Mouse (Mus musculus) embryonic facial prominence, embryonic 13.5 days (tissue): Measurements from ENCODE around the gene Medag. TPM values are rescaled to one million over a fixed set of nuclear protein-coding genes. Genes with fewer than 3 reads are reported as not detected.

Experiments
- ATAC-seq: fragments of 200-750 bp; cut with Nextera tagmentation; 2 replicates; pipeline ENCODE4 v1.8.0; 2017; ENCODE audit warnings: low read depth; ENCODE audit not compliant: insufficient number of reproducible peaks, insufficient read depth, low FRiP score, low TSS enrichment
- H3K27ac ChIP-seq: fragments of 300-500 bp; sonication (generic); 2 replicates; pipeline ENCODE4 v1.5.1; 2015; ENCODE audit warnings: moderate library complexity, mild to moderate bottlenecking, inconsistent platforms
- H3K27me3 ChIP-seq: fragments of 300-500 bp; sonication (generic); 2 replicates; pipeline ENCODE4 v1.6.1; 2015; ENCODE audit warnings: mild to moderate bottlenecking, inconsistent platforms
- H3K36me3 ChIP-seq: fragments of 300-500 bp; sonication (generic); 2 replicates; pipeline ENCODE4 v1.6.1; 2015; ENCODE audit warnings: mild to moderate bottlenecking, inconsistent platforms
- H3K4me1 ChIP-seq: fragments of 300-500 bp; sonication (generic); 2 replicates; pipeline ENCODE4 v1.6.1; 2015; ENCODE audit warnings: inconsistent platforms
- H3K4me2 ChIP-seq: fragments of 300-500 bp; sonication (generic); 2 replicates; pipeline ENCODE4 v1.6.1; 2015; ENCODE audit warnings: moderate library complexity, mild to moderate bottlenecking, inconsistent platforms
- H3K4me3 ChIP-seq: fragments of 300-500 bp; sonication (generic); 2 replicates; pipeline ENCODE4 v1.5.1; 2015; ENCODE audit warnings: mild to moderate bottlenecking, inconsistent platforms
- H3K9ac ChIP-seq: fragments of 300-500 bp; sonication (generic); 2 replicates; pipeline ENCODE4 v1.6.1; 2015; ENCODE audit warnings: mild to moderate bottlenecking, inconsistent platforms
- H3K9me3 ChIP-seq: fragments of 300-500 bp; sonication (generic); 2 replicates; pipeline ENCODE4 v1.6.1; 2016; ENCODE audit warnings: inconsistent platforms
- WGBS: fragments of 180-500 bp; shearing (Covaris S2); methylation state at CpG from one replicate; pipeline ENCODE4 v1.1.7; 2015; ENCODE audit warnings: mixed read lengths; 5-methylcytosine and 5-hydroxymethylcytosine counted together
- polyA plus RNA-seq: library from polyadenylated mRNA; unstranded; fragments of >200 nt; fragmentation: Nextera tagmentation; extraction: Ambion mirVana; gene quantifications from 2 replicates; pipeline ENCODE4 v1.2.1, GENCODE M21; 2015

The Medag gene
- polyA plus RNA-seq, 1 experiment from 2014 or later = 0.93 TPM

DNA sequence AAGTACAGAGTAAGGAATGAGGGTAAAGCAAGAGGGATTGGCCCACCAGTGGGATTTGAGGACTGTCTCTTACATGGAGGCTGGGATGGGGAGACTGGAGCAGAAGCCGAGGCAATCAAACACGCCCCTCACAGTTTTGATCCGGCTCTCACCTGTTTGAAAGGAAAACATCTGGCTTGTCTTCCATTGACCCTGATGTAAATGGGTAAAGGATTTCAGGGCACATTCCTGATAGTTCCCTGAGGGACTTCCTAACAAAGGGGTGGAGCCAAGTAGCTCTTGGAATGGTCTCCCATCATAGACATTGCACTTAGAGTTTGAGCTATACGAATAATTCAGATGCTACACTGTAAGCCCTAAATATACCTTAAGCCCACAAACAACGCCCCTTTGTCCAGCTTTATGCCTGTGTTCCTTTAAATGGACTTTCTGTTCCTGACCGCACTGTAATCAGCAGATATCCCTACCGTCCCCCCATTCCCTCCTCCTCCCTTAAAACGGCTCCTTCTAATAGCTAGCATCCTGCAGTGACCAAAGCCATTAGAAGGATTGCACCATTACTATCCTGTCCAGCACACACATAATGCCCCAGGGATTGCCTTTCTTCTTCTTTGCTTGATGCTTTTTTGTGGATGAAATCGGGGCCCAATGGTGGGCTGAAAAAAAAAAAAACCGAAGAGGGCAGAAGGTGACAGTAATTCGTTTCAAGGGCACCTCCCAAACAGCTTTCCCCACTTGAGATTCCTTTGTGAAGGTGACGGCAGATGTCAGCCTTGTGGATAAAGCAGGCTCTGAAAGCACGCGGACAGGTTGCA is 36.3 kb upstream of the Medag start:
- Histone ChIP-seq H3K4me2 (peak overlapping the region; percentile 38), H3K9ac (no peak overlapping the region), H3K4me3 (peak overlapping the region; percentile 12), H3K4me1 (peaks cover 50% of the 10 kb centered on the region), H3K27ac (no peak overlapping the region), H3K9me3 (no peaks in the 10 kb centered on the region), H3K27me3 (0 out of 2 replicates have a peak, but pooled peaks cover 7% of the 10 kb centered on the region), H3K36me3 (no peaks in the 10 kb centered on the region)
- ATAC-seq = no peak
- WGBS = 38% methylated on average over 14 of the region's 14 CpGs

GRCm38 (mm10) chr5:149375889-149376212 is 35.7 kb upstream of the Medag start:
- no peaks in the 10 kb centered on the region for H3K36me3 ChIP-seq
- H3K4me1 ChIP-seq = peaks cover 55% of the 10 kb centered on the region
- peak overlapping the region; percentile 38 for H3K4me2 ChIP-seq
- under 1% methylated on average over 8 of the region's 8 CpGs for WGBS
- no peak overlapping the region for H3K27ac ChIP-seq
- peak overlapping the region; percentile 12 for H3K4me3 ChIP-seq
- no peak overlapping the region for H3K9ac ChIP-seq
- H3K9me3 ChIP-seq = no peaks in the 10 kb centered on the region
- ATAC-seq = 0 out of 2 replicates have a peak, but pooled peaks have one; percentile 34
- H3K27me3 ChIP-seq = 0 out of 2 replicates have a peak, but pooled peaks cover 7% of the 10 kb centered on the region

- Histone ChIP-seq H3K4me2 (no peak overlapping the region), H3K4me1 (peaks cover 61% of the 10 kb centered on the region), H3K27me3 (0 out of 2 replicates have a peak, but pooled peaks cover 7% of the 10 kb centered on the region), H3K9ac (no peak overlapping the region), H3K36me3 (no peaks in the 10 kb centered on the region), H3K27ac (no peak overlapping the region), H3K4me3 (no peak overlapping the region), H3K9me3 (no peaks in the 10 kb centered on the region)
- 74% methylated on average over 7 of the region's 7 CpGs for WGBS
- ATAC-seq = no peak
Observed at GRCm38 (mm10) chr5:149376367-149376766, 35.2 kb upstream of the Medag start.

- H3K9ac ChIP-seq = no peak overlapping the region
- ATAC-seq = no peak
- H3K4me3 ChIP-seq = no peak overlapping the region
- H3K4me2 ChIP-seq = no peak overlapping the region
- peak overlapping the region; percentile 23; the same call in 1 of the 2 replicates for H3K27ac ChIP-seq
- no peaks in the 10 kb centered on the region for H3K36me3 ChIP-seq
- no peaks in the 10 kb centered on the region for H3K9me3 ChIP-seq
- WGBS = 18% methylated on average over 6 of the region's 6 CpGs
- peaks cover 69% of the 10 kb centered on the region for H3K4me1 ChIP-seq
- 0 out of 2 replicates have a peak, but pooled peaks cover 7% of the 10 kb centered on the region for H3K27me3 ChIP-seq
Observed at GRCm38 (mm10) chr5:149377253-149377652, 34.3 kb upstream of the Medag start.

DNA sequence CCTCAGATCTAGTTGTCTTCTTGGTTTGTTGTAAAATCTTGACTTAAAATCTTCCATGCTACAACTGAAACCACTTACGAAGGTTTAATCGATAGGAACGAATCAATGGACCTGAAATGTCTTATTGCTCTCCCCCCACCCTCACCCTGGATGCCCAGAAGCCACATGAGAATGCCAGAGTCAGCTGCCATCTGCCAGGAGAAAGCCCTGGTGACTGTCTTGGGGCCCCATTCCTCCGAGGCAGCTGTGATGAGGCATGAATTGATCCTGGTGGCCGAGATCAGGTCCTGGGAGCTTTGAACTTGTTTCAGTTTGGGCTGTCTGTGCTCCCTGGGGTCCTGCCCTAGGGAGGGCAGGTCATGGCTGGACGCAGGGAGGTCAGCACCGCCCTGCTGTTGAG is 33.0 kb upstream of the Medag start:
- no peak for ATAC-seq
- Histone ChIP-seq H3K4me1 (peaks cover 69% of the 10 kb centered on the region), H3K4me3 (no peak overlapping the region), H3K36me3 (no peaks in the 10 kb centered on the region), H3K4me2 (no peak overlapping the region), H3K27me3 (no peaks in the 10 kb centered on the region), H3K27ac (no peak overlapping the region), H3K9me3 (no peaks in the 10 kb centered on the region), H3K9ac (no peak overlapping the region)
- whole genome bisulfite sequencing = 62% methylated on average over 7 of the region's 7 CpGs

- Histone ChIP-seq H3K4me3 (no peak overlapping the region), H3K27me3 (no peaks in the 10 kb centered on the region), H3K4me2 (no peak overlapping the region), H3K27ac (no peak overlapping the region), H3K4me1 (peaks cover 64% of the 10 kb centered on the region), H3K36me3 (no peaks in the 10 kb centered on the region), H3K9me3 (no peaks in the 10 kb centered on the region), H3K9ac (no peak overlapping the region)
- no peak for ATAC-seq
- 75% methylated on average over 16 of the region's 16 CpGs for WGBS
Observed at GRCm38 (mm10) chr5:149379131-149379784, 32.3 kb upstream of the Medag start.

DNA sequence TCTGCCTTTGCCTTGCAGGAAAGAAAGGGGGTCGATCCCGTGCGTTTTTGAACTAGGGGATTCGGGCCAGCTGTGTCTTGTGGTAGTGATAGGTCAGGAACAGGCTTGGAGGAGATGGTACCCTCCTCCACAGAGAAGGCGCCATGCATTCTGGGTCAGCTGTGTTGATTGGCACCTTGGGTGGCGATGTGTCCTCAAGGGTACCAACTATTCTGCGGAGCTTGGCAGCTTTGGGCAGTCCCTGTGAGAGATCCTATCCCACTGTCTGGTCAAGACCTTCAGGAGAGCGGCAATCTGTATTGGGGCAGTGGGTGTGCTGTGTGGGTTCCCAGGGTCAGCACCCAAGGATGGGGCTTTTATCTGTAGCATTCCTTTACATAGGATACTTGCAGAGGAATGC is 31.7 kb upstream of the Medag start:
- WGBS = 93% methylated on average over 8 of the region's 8 CpGs
- Histone ChIP-seq H3K4me3 (no peak overlapping the region), H3K9me3 (no peaks in the 10 kb centered on the region), H3K27me3 (no peaks in the 10 kb centered on the region), H3K27ac (no peak overlapping the region), H3K36me3 (no peaks in the 10 kb centered on the region), H3K4me2 (no peak overlapping the region), H3K4me1 (peaks cover 64% of the 10 kb centered on the region), H3K9ac (no peak overlapping the region)
- no peak for ATAC-seq

DNA sequence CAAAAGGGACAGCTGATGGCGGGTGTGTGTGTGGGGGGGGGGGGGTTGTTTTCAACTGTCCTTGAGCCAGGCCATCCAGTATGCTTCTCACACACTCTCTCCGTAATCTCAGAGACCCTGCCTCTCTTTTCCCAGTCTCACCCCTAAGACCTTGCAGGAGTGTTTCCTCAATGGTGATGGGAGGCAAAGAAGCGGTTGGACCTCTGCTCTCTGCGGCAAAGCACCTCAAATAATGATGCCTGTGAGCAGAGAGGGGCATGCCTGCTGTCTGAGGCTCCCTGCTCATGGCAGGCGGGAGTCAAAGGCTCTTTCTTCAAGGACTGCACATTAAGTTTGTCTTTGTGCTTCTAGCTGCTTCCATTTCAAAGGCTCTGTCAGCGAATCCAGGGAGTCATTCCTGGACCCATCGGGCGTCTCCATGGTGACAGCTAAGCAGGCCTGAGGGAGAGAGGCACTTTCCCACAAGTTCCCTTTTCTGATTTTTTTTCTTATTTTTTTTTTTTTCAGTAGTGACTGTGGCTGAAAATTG is 31.1 kb upstream of the Medag start:
- WGBS = 34% methylated on average over 8 of the region's 8 CpGs

GRCm38 (mm10) chr5:149381948-149382347 is 29.6 kb upstream of the Medag start:
- Histone ChIP-seq H3K27ac (peak overlapping the region; percentile 55; the same call in 1 of the 2 replicates), H3K4me2 (no peak overlapping the region), H3K4me1 (peaks cover 48% of the 10 kb centered on the region), H3K36me3 (no peaks in the 10 kb centered on the region), H3K4me3 (no peak overlapping the region), H3K9me3 (no peaks in the 10 kb centered on the region), H3K9ac (no peak overlapping the region), H3K27me3 (no peaks in the 10 kb centered on the region)
- WGBS = 36% methylated on average over 4 of the region's 4 CpGs
- ATAC-seq = no peak

More for the DNA sequence above, 31.1 kb upstream of the Medag start:
- Histone ChIP-seq H3K4me1 (peaks cover 62% of the 10 kb centered on the region), H3K36me3 (no peaks in the 10 kb centered on the region), H3K4me3 (no peak overlapping the region), H3K9ac (no peak overlapping the region), H3K27me3 (no peaks in the 10 kb centered on the region), H3K9me3 (no peaks in the 10 kb centered on the region), H3K4me2 (no peak overlapping the region), H3K27ac (no peak overlapping the region)
- no peak for ATAC-seq

DNA sequence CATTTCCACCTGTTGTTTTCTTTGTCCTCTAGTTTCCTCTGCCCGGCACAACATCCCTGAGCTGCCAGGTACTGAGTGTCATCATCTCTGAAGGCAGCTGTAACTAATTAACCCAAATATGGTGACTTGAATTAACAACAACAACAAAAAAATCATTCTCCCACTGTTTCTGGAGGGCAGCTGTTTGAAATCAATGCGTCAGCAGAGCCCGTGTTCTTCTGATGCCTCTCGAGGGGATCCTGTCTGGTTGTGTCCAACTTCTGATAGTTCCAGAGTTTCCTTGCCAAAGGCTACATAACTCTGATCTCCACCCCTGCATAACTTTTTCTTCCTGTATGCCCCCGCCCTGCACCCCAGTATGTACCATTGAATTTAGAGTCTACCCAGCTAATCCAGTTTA is 28.9 kb upstream of the Medag start:
- Histone ChIP-seq H3K27me3 (no peaks in the 10 kb centered on the region), H3K9me3 (no peaks in the 10 kb centered on the region), H3K4me3 (no peak overlapping the region), H3K9ac (no peak overlapping the region), H3K36me3 (no peaks in the 10 kb centered on the region), H3K4me2 (no peak overlapping the region), H3K4me1 (peaks cover 42% of the 10 kb centered on the region), H3K27ac (no peak overlapping the region; the same call in 1 of the 2 replicates)
- 30% methylated on average over 5 of the region's 5 CpGs for WGBS
- ATAC-seq = no peak

GRCm38 (mm10) chr5:149385228-149385961 is 26.2 kb upstream of the Medag start:
- ATAC-seq = no peak
- H3K4me1 ChIP-seq = peaks cover 39% of the 10 kb centered on the region
- no peak overlapping the region for H3K27ac ChIP-seq
- no peak overlapping the region for H3K4me3 ChIP-seq
- H3K4me2 ChIP-seq = no peak overlapping the region
- peaks cover 9% of the 10 kb centered on the region; the same call in 1 of the 2 replicates for H3K27me3 ChIP-seq
- 80% methylated on average over 7 of the region's 7 CpGs for WGBS
- no peaks in the 10 kb centered on the region for H3K36me3 ChIP-seq
- H3K9ac ChIP-seq = no peak overlapping the region
- no peaks in the 10 kb centered on the region for H3K9me3 ChIP-seq
